26 mouse cellular contexts compared by ENCODE assay signal in genomic region chr7:82379765-82380164, GRCm38 (mm10). TPM values are rescaled to one million over a fixed set of nuclear protein-coding genes. Genes with fewer than 3 reads are reported as not detected.
DNase-seq lines count a peak whose midpoint lies in the region; ATAC-seq lines count a peak whose summit lies in the region.
"Had no signal": no experiment of that assay in that cellular context is flagged by ENCODE, and none has a peak within 500 bp of the region (broad histone marks: within the 10 kb centered on the region; RNA-seq: fewer than 3 reads in every experiment).

No protein-coding gene starts in this region.

- no peak overlapping the region for H3K9ac ChIP-seq in heart, embryonic 13.5 days
- no peak overlapping the region for H3K9ac ChIP-seq in heart, embryonic 16.5 days (ENCODE audit: low read length)
- no peak overlapping the region for H3K9ac ChIP-seq in hindbrain, embryonic 13.5 days
- H3K9ac ChIP-seq: embryonic facial prominence, embryonic 12.5 days; liver, embryonic 14.5 days; lung, embryonic 14.5 days; neural tube, embryonic 12.5 days had no signal

- 62% methylated on average over 7 of the region's 7 CpGs for WGBS in heart, embryonic 10.5 days
- 49% methylated on average over 7 of the region's 7 CpGs for WGBS in heart, embryonic 13.5 days
- 40% methylated on average over 7 of the region's 7 CpGs for WGBS in heart, embryonic 16.5 days
- WGBS in limb, embryonic 10.5 days: 87% methylated on average over 7 of the region's 7 CpGs
- WGBS in hindbrain, embryonic 13.5 days: 78% methylated on average over 7 of the region's 7 CpGs

- H3K36me3 ChIP-seq in heart, embryonic 10.5 days: no peaks in the 10 kb centered on the region
- no peaks in the 10 kb centered on the region for H3K36me3 ChIP-seq in heart, embryonic 13.5 days
- H3K36me3 ChIP-seq in heart, embryonic 16.5 days (ENCODE audit: control insufficient read depth, insufficient read depth): no peaks in the 10 kb centered on the region
- no peaks in the 10 kb centered on the region for H3K36me3 ChIP-seq in limb, embryonic 10.5 days
- H3K36me3 ChIP-seq in hindbrain, embryonic 13.5 days: no peaks in the 10 kb centered on the region
- H3K36me3 ChIP-seq: embryonic facial prominence, embryonic 12.5 days; hindbrain, embryonic 10.5 days; neural tube, embryonic 12.5 days had no signal

- no peak overlapping the region for H3K4me2 ChIP-seq in heart, embryonic 13.5 days
- H3K4me2 ChIP-seq in heart, embryonic 16.5 days (ENCODE audit: low read depth, low read length): no peak overlapping the region
- H3K4me2 ChIP-seq in hindbrain, embryonic 13.5 days: no peak overlapping the region
- H3K4me2 ChIP-seq: embryonic facial prominence, embryonic 12.5 days; lung, embryonic 14.5 days; midbrain, embryonic 11.5 days; neural tube, embryonic 12.5 days had no signal

- H3K27ac ChIP-seq in heart, embryonic 10.5 days: no peak overlapping the region
- H3K27ac ChIP-seq in heart, embryonic 13.5 days (replicated peaks): peak overlapping the region; percentile 46; the same call in 1 of the 2 replicates
- peak overlapping the region; percentile 44; the same call in 1 of the 2 replicates for H3K27ac ChIP-seq in heart, embryonic 16.5 days (ENCODE audit: low read length)
- peak overlapping the region; percentile 40; the same call in 1 of the 2 replicates for H3K27ac ChIP-seq in limb, embryonic 10.5 days
- H3K27ac ChIP-seq in hindbrain, embryonic 13.5 days: no peak overlapping the region
- H3K27ac ChIP-seq: embryonic facial prominence, embryonic 12.5 days; hindbrain, embryonic 10.5 days; hindbrain, postnatal 0 days; liver, embryonic 14.5 days; neural tube, embryonic 12.5 days had no signal

- peaks cover 6% of the 10 kb centered on the region; the same call in 1 of the 2 replicates for H3K4me1 ChIP-seq in heart, embryonic 10.5 days
- peaks cover 16% of the 10 kb centered on the region for H3K4me1 ChIP-seq in heart, embryonic 13.5 days
- H3K4me1 ChIP-seq in heart, embryonic 16.5 days (ENCODE audit: control insufficient read depth, insufficient read depth, low read length): peaks cover 13% of the 10 kb centered on the region
- H3K4me1 ChIP-seq in limb, embryonic 10.5 days: peaks cover 40% of the 10 kb centered on the region
- no peaks in the 10 kb centered on the region for H3K4me1 ChIP-seq in hindbrain, embryonic 13.5 days (replicated peaks)
- H3K4me1 ChIP-seq: embryonic facial prominence, embryonic 12.5 days; hindbrain, embryonic 10.5 days; neural tube, embryonic 12.5 days had no signal

- no peak overlapping the region for H3K4me3 ChIP-seq in heart, embryonic 10.5 days
- H3K4me3 ChIP-seq in heart, embryonic 13.5 days: no peak overlapping the region
- H3K4me3 ChIP-seq in heart, embryonic 16.5 days (ENCODE audit: low read length): no peak overlapping the region
- no peak overlapping the region for H3K4me3 ChIP-seq in limb, embryonic 10.5 days
- no peak overlapping the region for H3K4me3 ChIP-seq in hindbrain, embryonic 13.5 days
- H3K4me3 ChIP-seq: embryonic facial prominence, embryonic 12.5 days; hindbrain, embryonic 10.5 days; myocyte; neural tube, embryonic 12.5 days had no signal

- ATAC-seq in heart, embryonic 13.5 days (ENCODE audit: extremely low read depth, insufficient number of reproducible peaks, low FRiP score, low TSS enrichment): no peak
- peak; percentile 45; the same call in 1 of the 2 replicates for ATAC-seq in heart, embryonic 16.5 days (replicated peaks; ENCODE audit: extremely low read depth, insufficient read depth, low FRiP score)
- no peak for ATAC-seq in hindbrain, embryonic 13.5 days (ENCODE audit: low FRiP score)
- ATAC-seq: CD4-positive, CD25-positive, alpha-beta regulatory T cell, adult 4 months; forebrain, embryonic 14.5 days; hindbrain, postnatal 0 days; intestine, embryonic 16.5 days had no signal

- DNase-seq in heart, adult 18-20 months: peak; percentile 32 to 59
- no peak for DNase-seq in heart, embryonic 10.5 days (ENCODE audit: low spot score)
- no peak for DNase-seq in limb, embryonic 10.5 days (ENCODE audit: low spot score)
- no peak for DNase-seq in spleen, adult 18-20 months
- DNase-seq: adrenal gland, postnatal 25 days; cerebellum, adult 11-12 months; cerebellum, adult 9-11 months; embryo, embryonic 11 days; kidney, postnatal 14 days; layer of hippocampus, adult 9-11 months; liver; lung, embryonic 14.5 days; right cerebral cortex, adult 18-20 months had no signal

- no peaks in the 10 kb centered on the region for H3K9me3 ChIP-seq in heart, embryonic 10.5 days
- H3K9me3 ChIP-seq in heart, embryonic 13.5 days: no peaks in the 10 kb centered on the region
- no peaks in the 10 kb centered on the region for H3K9me3 ChIP-seq in heart, embryonic 16.5 days (replicated peaks; ENCODE audit: control insufficient read depth, low read length)
- no peaks in the 10 kb centered on the region for H3K9me3 ChIP-seq in limb, embryonic 10.5 days (replicated peaks)
- H3K9me3 ChIP-seq in hindbrain, embryonic 13.5 days: no peaks in the 10 kb centered on the region
- H3K9me3 ChIP-seq: embryonic facial prominence, embryonic 12.5 days; hindbrain, embryonic 10.5 days; neural tube, embryonic 12.5 days had no signal

- no peaks in the 10 kb centered on the region for H3K27me3 ChIP-seq in heart, embryonic 10.5 days (ENCODE audit: insufficient read depth, poor library complexity, severe bottlenecking)
- no peaks in the 10 kb centered on the region for H3K27me3 ChIP-seq in heart, embryonic 13.5 days (replicated peaks)
- H3K27me3 ChIP-seq in heart, embryonic 16.5 days (ENCODE audit: control insufficient read depth, insufficient read depth, low read length): no peaks in the 10 kb centered on the region
- no peaks in the 10 kb centered on the region for H3K27me3 ChIP-seq in limb, embryonic 10.5 days (ENCODE audit: low read depth, poor library complexity, severe bottlenecking)
- no peaks in the 10 kb centered on the region for H3K27me3 ChIP-seq in hindbrain, embryonic 13.5 days
- H3K27me3 ChIP-seq: embryonic facial prominence, embryonic 12.5 days; neural tube, embryonic 12.5 days had no signal

RNA-seq across cellular contexts. Expression of gene Adamtsl3, which starts 44.3 kb away (rescaled TPM):
- total RNA-seq in heart, adult 18-20 months (2021): 1 to 10 TPM; 6.0 to 6.4 TPM
- 0.06 and 0.22 TPM in 2 replicates for polyA plus RNA-seq in heart, embryonic 10.5 days (2016; fragmentation: Nextera tagmentation; extraction: Ambion mirVana)
- polyA plus RNA-seq in heart, embryonic 13.5 days (2015; fragmentation: Nextera tagmentation; extraction: Ambion mirVana): 0.83 and 1.2 TPM in 2 replicates
- 1.6 and 2.6 TPM in 2 replicates for polyA plus RNA-seq in heart, embryonic 16.5 days (2015; fragmentation: Nextera tagmentation; extraction: Ambion mirVana)
- 0.11 and 0.81 TPM in 2 replicates for polyA plus RNA-seq in limb, embryonic 10.5 days (2016; fragmentation: Nextera tagmentation; extraction: Ambion mirVana)
- polyA plus RNA-seq in hindbrain, embryonic 13.5 days (2015; fragmentation: Nextera tagmentation; extraction: Ambion mirVana): 0.43 and 0.44 TPM in 2 replicates
- polyA plus RNA-seq: CD4-positive, CD25-positive, alpha-beta regulatory T cell, adult 4 months; midbrain, embryonic 11.5 days had no signal

Comparison
In these comparisons a context has a peak if more than half of its experiments do, and no peak if none do; other contexts are left out.
1. DNase-seq: peak in heart, adult 18-20 months (2 of 2); none in heart, embryonic 10.5 days (single experiment), limb, embryonic 10.5 days (single experiment) and spleen, adult 18-20 months (0 of 2).
2. H3K27ac ChIP-seq: peak in heart, embryonic 13.5 days (single experiment), heart, embryonic 16.5 days (single experiment) and limb, embryonic 10.5 days (single experiment); none in heart, embryonic 10.5 days (single experiment) and hindbrain, embryonic 13.5 days (single experiment).